Mouse (Mus musculus): ENCODE results near the gene Ddi1. TPM values are rescaled to one million over a fixed set of nuclear protein-coding genes. Genes with fewer than 3 reads are reported as not detected.

The Ddi1 gene
- total RNA-seq (2023), result not detected

GRCm38 (mm10) chr9:6269796-6270280 lies at the start of gene Ddi1:
Ddi1 (minus strand) TSS chr9:6269846.

Other genes starting within 250 kb of the Ddi1 start
- not detected for gene Pdgfd, start 101.3 kb downstream of the Ddi1 start, total RNA-seq (2023)